Mouse (Mus musculus) left cerebral cortex, adult 9 months (tissue): ENCODE measurements around the gene Nr1h5.
A peak's percentile ranks its signal among the peaks of the same experiment; 100 is the strongest.

Experiments used
- DNase-seq, 2 experiments: peaks; one replicate each; pipeline ENCODE4 v3.0.0; 2022; ENCODE audit warnings: low spot score in 2 of 2

Nr1h5 gene

GRCm38 (mm10) chr3:102964033-102964432 is at the start of gene Nr1h5:
TSS of gene Nr1h5 (minus strand) at chr3:102964133.
- no peak for DNase-seq

GRCm38 (mm10) chr3:103001595-103001994 is 37.7 kb upstream of the Nr1h5 start:
- DNase-seq, result no peak

GRCm38 (mm10) chr3:102997591-102997990 is 33.7 kb upstream of the Nr1h5 start:
- no peak for DNase-seq

GRCm38 (mm10) chr3:102997036-102997435 is 33.1 kb upstream of the Nr1h5 start:
- DNase-seq, result no peak

GRCm38 (mm10) chr3:102995605-102996321 is 31.8 kb upstream of the Nr1h5 start, which contains the start of gene Sike1:
TSS of gene Sike1 (plus strand) at chr3:102995708.
- peak; percentile 83 to 94 for DNase-seq

GRCm38 (mm10) chr3:102995233-102995604 is 31.3 kb upstream of the Nr1h5 start:
- DNase-seq, result no peak

GRCm38 (mm10) chr3:102992936-102993335 is 29.0 kb upstream of the Nr1h5 start:
- peak in 1 of 2 experiments; percentile 31 for DNase-seq

- DNase-seq, result no peak
Observed at GRCm38 (mm10) chr3:102991041-102991440, 27.1 kb upstream of the Nr1h5 start.

- no peak for DNase-seq
Observed at GRCm38 (mm10) chr3:102980349-102980736, 16.4 kb upstream of the Nr1h5 start.

- no peak for DNase-seq
Observed at GRCm38 (mm10) chr3:102979550-102980348, 15.8 kb upstream of the Nr1h5 start.

GRCm38 (mm10) chr3:102976906-102977305 is 13.0 kb upstream of the Nr1h5 start:
- no peak for DNase-seq

- DNase-seq, result no peak
Observed at GRCm38 (mm10) chr3:102970508-102970907, 6.6 kb upstream of the Nr1h5 start.

GRCm38 (mm10) chr3:102970067-102970466 is 6.1 kb upstream of the Nr1h5 start:
- no peak for DNase-seq

GRCm38 (mm10) chr3:102955596-102955995 is 8.3 kb downstream of the Nr1h5 start:
- DNase-seq, result no peak

- no peak for DNase-seq
Observed at GRCm38 (mm10) chr3:102955143-102955542, 8.8 kb downstream of the Nr1h5 start.

- DNase-seq, result no peak
Observed at GRCm38 (mm10) chr3:102954476-102954875, 9.5 kb downstream of the Nr1h5 start.

- DNase-seq, result no peak
Observed at GRCm38 (mm10) chr3:102946861-102947260, 17.1 kb downstream of the Nr1h5 start.

- DNase-seq, result no peak
Observed at GRCm38 (mm10) chr3:102946312-102946711, 17.6 kb downstream of the Nr1h5 start.

- DNase-seq, result no peak
Observed at GRCm38 (mm10) chr3:102938100-102938499, 25.8 kb downstream of the Nr1h5 start.

- DNase-seq, result no peak
Observed at GRCm38 (mm10) chr3:102935451-102936354, 28.2 kb downstream of the Nr1h5 start, which contains the start of gene Sycp1. TSS of gene Sycp1 (minus strand) at chr3:102936100.

GRCm38 (mm10) chr3:102899136-102899535 is 64.8 kb downstream of the Nr1h5 start:
- no peak for DNase-seq
